Mouse (Mus musculus) embryonic facial prominence, embryonic 10.5 days (tissue): ENCODE measurements around the gene R3hdm1. TPM values are rescaled to one million over a fixed set of nuclear protein-coding genes. Genes with fewer than 3 reads are reported as not detected.
"Not testable (repeated sequence)": the region's sequence is repeated elsewhere in the genome, so short reads cannot be mapped to it uniquely, and the experiment has no call there.

ENCODE experiments used
- DNase-seq: peaks from one replicate; pipeline ENCODE4 v3.0.0-alpha.2; 2017; ENCODE audit warnings: low spot score
- H3K27ac ChIP-seq: fragments of 300-500 bp; sonication (generic); replicated peaks from 2 replicates; pipeline ENCODE4 v1.5.1; 2016; ENCODE audit warnings: mild to moderate bottlenecking
- H3K27me3 ChIP-seq: fragments of 300-500 bp; sonication (generic); replicated peaks from 2 replicates; pipeline ENCODE4 v1.6.1; 2016; ENCODE audit warnings: low read depth, mild to moderate bottlenecking; ENCODE audit not compliant: poor library complexity, severe bottlenecking
- H3K36me3 ChIP-seq: fragments of 300-500 bp; sonication (generic); replicated peaks from 2 replicates; pipeline ENCODE4 v1.6.1; 2016; ENCODE audit warnings: mild to moderate bottlenecking, moderate library complexity
- H3K4me1 ChIP-seq: fragments of 300-500 bp; sonication (generic); 2 replicates; pipeline ENCODE4 v1.6.1; 2016
- H3K4me3 ChIP-seq: fragments of 300-500 bp; sonication (generic); 2 replicates; pipeline ENCODE4 v1.5.1; 2016; ENCODE audit warnings: mild to moderate bottlenecking, moderate library complexity
- H3K9me3 ChIP-seq: fragments of 300-500 bp; sonication (generic); 2 replicates; pipeline ENCODE4 v1.6.1; 2016; ENCODE audit warnings: mild to moderate bottlenecking
- WGBS: fragments of 180-500 bp; shearing (Covaris S2); methylation state at CpG from one replicate; pipeline ENCODE4 v1.1.7; 2016; 5-methylcytosine and 5-hydroxymethylcytosine counted together
- polyA plus RNA-seq: library from polyadenylated mRNA; unstranded; fragments of >200 nt; fragmentation: Nextera tagmentation; extraction: Ambion mirVana; gene quantifications from 2 replicates; pipeline ENCODE4 v1.2.1, GENCODE M21; 2016

Gene R3hdm1
- polyA plus RNA-seq, 1 experiment from 2014 or later = 81.0 TPM

GRCm38 (mm10) chr1:128078646-128079045, 24.5 kb upstream of the R3hdm1 start:
- Histone ChIP-seq H3K9me3 (no peaks in the 10 kb centered on the region), H3K4me3 (no peak overlapping the region), H3K36me3 (peaks cover 27% of the 10 kb centered on the region), H3K4me1 (no peaks in the 10 kb centered on the region), H3K27me3 (no peaks in the 10 kb centered on the region), H3K27ac (no peak overlapping the region)
- 94% methylated on average over 1 of the region's 1 CpGs for WGBS
- DNase-seq = no peak

DNA sequence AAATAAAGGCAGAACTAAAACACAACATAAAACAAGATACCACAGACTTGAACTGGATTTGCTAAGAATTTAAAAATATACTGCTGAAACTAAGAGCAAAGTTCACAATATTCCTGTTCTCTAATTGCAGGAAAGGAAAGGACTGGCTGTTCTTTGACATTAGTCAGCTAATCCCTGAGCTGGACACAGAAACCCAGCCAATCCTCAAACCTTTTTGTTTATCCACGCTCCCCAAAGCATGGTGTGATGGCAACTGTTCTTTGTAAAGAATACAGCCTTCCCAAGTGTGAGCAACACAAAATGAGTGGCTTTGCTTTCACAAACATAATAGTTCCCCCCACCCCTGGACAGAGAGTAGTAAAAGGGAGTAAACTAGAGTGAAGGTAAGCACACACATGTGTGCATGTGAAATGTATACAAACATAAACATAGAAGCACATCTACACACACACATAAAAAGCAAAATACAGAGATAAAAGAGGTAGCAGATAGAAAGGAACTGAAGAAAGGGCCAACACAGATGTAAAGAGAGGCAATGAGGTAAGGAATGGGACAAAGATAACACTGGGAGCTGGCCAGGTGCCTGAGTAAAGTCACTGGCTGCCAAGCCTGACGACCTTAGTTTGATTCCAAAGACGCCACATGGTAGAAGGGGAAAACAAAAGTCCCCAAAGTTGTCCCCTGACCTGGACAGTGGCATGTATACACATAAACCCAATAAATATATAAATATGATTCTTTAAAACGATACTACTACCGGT, 22.0 kb upstream of the R3hdm1 start:
- Histone ChIP-seq H3K27ac (no peak overlapping the region), H3K36me3 (peaks cover 25% of the 10 kb centered on the region), H3K9me3 (no peaks in the 10 kb centered on the region), H3K4me1 (no peaks in the 10 kb centered on the region), H3K27me3 (no peaks in the 10 kb centered on the region), H3K4me3 (no peak overlapping the region)
- DNase-seq = no peak
- 90% methylated on average over 5 of the region's 5 CpGs for whole genome bisulfite sequencing

- 96% methylated on average over 7 of the region's 7 CpGs for WGBS
- H3K36me3 ChIP-seq = peaks cover 31% of the 10 kb centered on the region
- H3K27ac ChIP-seq = no peak overlapping the region
- no peaks in the 10 kb centered on the region for H3K27me3 ChIP-seq
- H3K4me3 ChIP-seq = no peak overlapping the region
- no peaks in the 10 kb centered on the region for H3K9me3 ChIP-seq
- no peak for DNase-seq
- no peaks in the 10 kb centered on the region for H3K4me1 ChIP-seq
Measured at GRCm38 (mm10) chr1:128081873-128082272, 21.2 kb upstream of the R3hdm1 start.

GRCm38 (mm10) chr1:128082800-128083199, 20.3 kb upstream of the R3hdm1 start:
- 85% methylated on average over 7 of the region's 7 CpGs for WGBS
- H3K9me3 ChIP-seq = no peaks in the 10 kb centered on the region
- no peaks in the 10 kb centered on the region for H3K4me1 ChIP-seq
- peaks cover 36% of the 10 kb centered on the region for H3K36me3 ChIP-seq
- H3K4me3 ChIP-seq = no peak overlapping the region
- H3K27ac ChIP-seq = no peak overlapping the region
- no peaks in the 10 kb centered on the region for H3K27me3 ChIP-seq
- DNase-seq = no peak

DNA sequence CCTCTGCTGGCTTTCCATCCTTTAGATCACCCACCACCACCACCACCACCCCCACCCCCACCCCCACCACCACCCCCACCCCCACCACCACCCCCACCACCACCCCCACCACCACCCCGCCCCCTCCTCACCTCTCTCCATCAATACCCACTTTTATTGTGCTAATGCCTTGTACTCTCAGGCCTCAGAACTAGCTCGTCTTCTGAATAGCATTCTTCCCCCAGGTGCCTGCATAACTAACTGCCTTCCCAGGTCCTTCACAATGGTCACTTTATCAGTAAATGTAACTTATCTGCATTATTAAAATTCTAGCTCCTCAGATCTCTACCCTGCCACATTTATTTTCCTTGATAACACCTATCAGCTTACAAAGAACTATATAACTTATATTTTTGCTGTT, 8.4 kb upstream of the R3hdm1 start:
- no peaks in the 10 kb centered on the region for H3K4me1 ChIP-seq
- H3K27me3 ChIP-seq = no peaks in the 10 kb centered on the region
- no peak for DNase-seq
- H3K36me3 ChIP-seq = peaks cover 27% of the 10 kb centered on the region
- H3K4me3 ChIP-seq = no peak overlapping the region
- WGBS = 75% methylated on average over 2 of the region's 2 CpGs
- H3K27ac ChIP-seq = no peak overlapping the region
- no peaks in the 10 kb centered on the region for H3K9me3 ChIP-seq

DNA sequence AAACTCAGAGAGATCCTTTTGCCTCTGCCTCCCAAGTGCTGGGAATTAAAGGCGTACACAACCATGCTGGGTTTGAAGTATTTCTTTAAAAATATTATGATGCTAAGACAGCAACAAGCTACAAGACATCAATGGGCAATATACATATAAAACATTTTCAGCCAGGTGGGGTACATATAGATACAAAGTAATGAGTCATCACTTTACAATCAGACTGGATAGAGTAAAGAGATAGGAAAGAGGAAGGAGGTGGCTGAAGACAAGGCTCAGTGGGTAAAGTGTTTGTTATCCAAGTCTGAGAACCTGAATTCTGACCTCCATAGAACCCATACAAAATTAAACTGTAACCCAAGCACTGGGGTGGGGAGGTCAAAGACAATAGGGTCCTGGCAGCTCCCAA, 4.8 kb upstream of the R3hdm1 start:
- 0 out of 2 replicates have a peak, but pooled peaks cover 4% of the 10 kb centered on the region for H3K36me3 ChIP-seq
- H3K4me1 ChIP-seq = peaks cover 10% of the 10 kb centered on the region; the same call in 1 of the 2 replicates
- WGBS = 94% methylated on average over 1 of the region's 1 CpGs
- H3K4me3 ChIP-seq = no peak overlapping the region
- no peaks in the 10 kb centered on the region for H3K27me3 ChIP-seq
- H3K27ac ChIP-seq = no peak overlapping the region
- DNase-seq = no peak
- H3K9me3 ChIP-seq = no peaks in the 10 kb centered on the region

- DNase-seq = peak; percentile 63
- Histone ChIP-seq H3K4me3 (peak overlapping the region; percentile 95), H3K27me3 (no peaks in the 10 kb centered on the region), H3K27ac (peak overlapping the region; percentile 94), H3K4me1 (peaks cover 21% of the 10 kb centered on the region), H3K36me3 (0 out of 2 replicates have a peak, but pooled peaks cover 2% of the 10 kb centered on the region), H3K9me3 (no peaks in the 10 kb centered on the region)
- under 1% methylated on average over 15 of the region's 15 CpGs for WGBS
Measured at GRCm38 (mm10) chr1:128102251-128102640, 855 bp upstream of the R3hdm1 start.

GRCm38 (mm10) chr1:128103520-128104088, 503 bp downstream of the R3hdm1 start:
- H3K4me1 ChIP-seq = peaks cover 21% of the 10 kb centered on the region
- peak overlapping the region; percentile 94 for H3K27ac ChIP-seq
- WGBS = under 1% methylated on average over 47 of the region's 47 CpGs
- no peaks in the 10 kb centered on the region for H3K9me3 ChIP-seq
- H3K4me3 ChIP-seq = peak overlapping the region; percentile 95
- 0 out of 2 replicates have a peak, but pooled peaks cover 2% of the 10 kb centered on the region for H3K36me3 ChIP-seq
- no peak for DNase-seq
- H3K27me3 ChIP-seq = no peaks in the 10 kb centered on the region

GRCm38 (mm10) chr1:128120913-128121627, 18.0 kb downstream of the R3hdm1 start:
- H3K27me3 ChIP-seq = no peaks in the 10 kb centered on the region
- H3K4me3 ChIP-seq = no peak overlapping the region
- peaks cover 11% of the 10 kb centered on the region; the same call in 1 of the 2 replicates for H3K36me3 ChIP-seq
- no peaks in the 10 kb centered on the region for H3K4me1 ChIP-seq
- no peaks in the 10 kb centered on the region for H3K9me3 ChIP-seq
- 95% methylated on average over 4 of the region's 4 CpGs for WGBS
- H3K27ac ChIP-seq = no peak overlapping the region
- no peak for DNase-seq

DNA sequence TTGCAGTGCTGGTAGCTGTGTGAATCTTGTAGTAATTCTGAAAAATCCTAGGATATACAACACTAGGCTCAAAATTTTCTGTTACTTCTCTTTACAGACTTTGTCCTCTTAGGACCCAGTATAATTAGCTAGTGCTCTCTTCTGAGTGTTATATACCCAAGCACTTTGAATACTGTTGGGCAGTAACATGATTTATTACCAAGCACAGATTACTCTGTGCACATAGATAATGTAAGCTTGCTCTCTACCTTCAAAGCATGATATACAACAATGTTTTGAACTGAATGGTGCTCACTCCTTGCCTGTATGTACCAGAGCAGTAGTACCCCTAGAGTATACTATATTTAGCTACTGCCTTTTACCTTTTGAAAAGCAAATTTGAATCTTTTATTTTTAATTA, 33.1 kb downstream of the R3hdm1 start:
- not testable (repeated sequence) for H3K9me3 ChIP-seq, H3K4me3 ChIP-seq, H3K4me1 ChIP-seq, H3K36me3 ChIP-seq, DNase-seq, H3K27me3 ChIP-seq, H3K27ac ChIP-seq

- Histone ChIP-seq H3K9me3 (no peaks in the 10 kb centered on the region), H3K27ac (no peak overlapping the region), H3K36me3 (no peaks in the 10 kb centered on the region), H3K4me3 (no peak overlapping the region), H3K4me1 (no peaks in the 10 kb centered on the region), H3K27me3 (no peaks in the 10 kb centered on the region)
- DNase-seq = no peak
Measured at GRCm38 (mm10) chr1:128141039-128141438, 37.9 kb downstream of the R3hdm1 start.

- DNase-seq = no peak
- Histone ChIP-seq H3K9me3 (no peaks in the 10 kb centered on the region), H3K4me3 (no peak overlapping the region), H3K4me1 (no peaks in the 10 kb centered on the region), H3K27me3 (no peaks in the 10 kb centered on the region), H3K27ac (no peak overlapping the region), H3K36me3 (no peaks in the 10 kb centered on the region)
Measured at GRCm38 (mm10) chr1:128141737-128142136, 38.6 kb downstream of the R3hdm1 start.

GRCm38 (mm10) chr1:128166956-128167355, 63.9 kb downstream of the R3hdm1 start:
- H3K4me1 ChIP-seq = no peaks in the 10 kb centered on the region
- H3K36me3 ChIP-seq = 0 out of 2 replicates have a peak, but pooled peaks cover 3% of the 10 kb centered on the region
- no peak overlapping the region for H3K27ac ChIP-seq
- no peak for DNase-seq
- no peaks in the 10 kb centered on the region for H3K27me3 ChIP-seq
- WGBS = 96% methylated on average over 1 of the region's 1 CpGs
- no peak overlapping the region for H3K4me3 ChIP-seq
- H3K9me3 ChIP-seq = no peaks in the 10 kb centered on the region
